Mouse (Mus musculus) fat pad, adult 2 months (tissue): ENCODE measurements at regions not wholly inside any gene's neighbourhood (a gene's known extent, or its start where the extent isn't known, plus 50 kb on each side); places are given as distances from the start of the nearest gene placed in this dataset.

ENCODE experiments used
- DNase-seq: peaks from one replicate; pipeline ENCODE4 v3.0.0-alpha.2; 2011; ENCODE audit warnings: low read depth, low spot score; ENCODE audit errors: extremely low read depth

DNA sequence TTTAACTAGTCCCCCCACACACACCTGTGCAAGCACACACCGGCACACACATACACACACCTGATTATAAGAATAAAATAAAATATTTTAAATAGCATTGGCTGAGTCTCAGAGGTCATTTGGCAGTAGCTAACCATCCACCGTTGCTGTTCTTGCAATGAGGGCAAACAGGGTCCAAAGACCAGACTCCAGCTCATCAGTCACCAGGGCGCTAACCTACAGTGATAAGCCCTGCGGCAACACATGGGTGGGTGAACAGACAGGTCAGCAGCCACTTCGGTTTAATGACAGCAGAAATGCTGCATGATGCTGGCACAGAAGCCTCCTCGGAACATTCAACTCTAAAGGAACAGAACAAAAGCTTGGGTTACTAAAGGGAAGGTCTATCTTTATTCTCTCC, 54.9 kb downstream of the Tas2r134 start:
- no peak for DNase-seq

DNA sequence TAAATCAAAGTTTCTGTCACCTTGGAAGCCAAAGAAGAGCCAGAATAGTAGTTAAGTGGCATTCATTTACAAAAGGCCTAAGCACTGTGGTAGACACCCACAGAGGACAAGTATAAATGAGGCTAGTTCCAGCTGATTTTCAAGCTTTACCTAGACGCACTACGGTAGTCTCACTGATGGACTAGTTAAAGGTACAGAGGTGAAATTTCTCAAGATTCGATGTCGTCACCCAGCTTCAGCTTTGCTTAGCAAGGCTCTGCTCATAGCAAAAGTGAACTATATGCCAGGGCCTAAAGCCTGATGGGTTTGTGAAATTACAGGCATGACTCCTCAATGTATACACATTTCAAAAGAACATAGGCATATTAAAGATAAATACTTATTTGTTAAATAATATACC, 55.4 kb downstream of the Tas2r134 start:
- DNase-seq = peak; percentile 2

DNA sequence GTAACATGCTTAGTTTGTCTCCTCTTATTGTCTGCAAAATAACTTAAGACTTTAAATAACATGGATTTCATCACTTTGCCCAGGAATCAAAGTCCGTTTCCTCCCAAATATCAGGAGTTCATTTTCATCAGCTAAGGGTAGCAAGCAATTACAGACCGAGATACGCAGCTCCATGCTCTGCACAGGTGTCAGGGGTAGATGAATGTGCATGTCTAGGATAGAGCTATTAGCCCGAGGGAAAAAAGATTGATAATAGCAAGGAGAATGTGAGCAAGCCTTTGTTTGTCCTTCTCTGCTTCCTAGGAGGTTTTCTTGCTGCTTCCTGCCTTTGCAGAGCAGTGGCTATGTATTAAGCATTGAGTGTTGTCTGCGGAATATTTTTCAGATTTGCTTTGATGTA, 77.8 kb downstream of the Tas2r134 start:
- no peak for DNase-seq

DNA sequence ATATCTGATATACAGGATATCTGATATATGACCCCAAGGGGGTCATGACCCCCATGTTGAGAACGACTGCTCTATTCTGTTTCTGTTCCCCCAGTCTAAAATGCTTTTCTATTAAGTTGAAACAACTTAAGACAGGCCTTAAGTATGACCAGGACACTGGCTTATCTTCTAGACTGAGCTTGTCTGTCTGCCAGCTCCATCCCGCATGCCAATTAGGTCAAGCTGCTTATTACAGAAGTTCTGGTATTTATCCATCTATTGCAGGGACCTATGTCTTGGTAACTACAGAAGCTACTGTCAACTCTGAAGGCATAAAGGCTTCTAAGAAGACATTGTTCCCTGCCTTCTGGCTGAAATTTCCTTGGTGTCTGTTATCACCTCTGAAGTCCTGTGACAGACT, 81.4 kb downstream of the Tas2r134 start:
- peak; percentile 3 for DNase-seq

DNA sequence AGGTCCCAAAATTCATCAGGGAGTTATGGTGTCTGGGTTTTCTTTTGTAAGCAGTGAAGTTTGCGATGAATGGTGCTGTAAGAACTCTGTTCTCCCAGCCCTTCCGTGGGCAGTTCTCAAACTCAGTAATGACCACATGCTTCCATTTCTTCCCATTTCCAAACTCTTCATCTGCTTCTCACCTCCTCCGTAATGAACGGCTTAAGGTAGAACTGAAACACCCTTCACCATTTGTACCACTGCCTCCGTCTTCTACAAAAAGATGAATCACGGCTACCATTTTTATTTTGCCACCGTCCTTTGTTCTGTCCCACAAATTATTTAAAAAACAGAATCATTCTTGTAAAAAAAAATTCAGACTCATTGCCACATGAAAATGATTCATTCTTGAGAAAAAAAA, 85.3 kb downstream of the Tas2r134 start:
- no peak for DNase-seq

DNA sequence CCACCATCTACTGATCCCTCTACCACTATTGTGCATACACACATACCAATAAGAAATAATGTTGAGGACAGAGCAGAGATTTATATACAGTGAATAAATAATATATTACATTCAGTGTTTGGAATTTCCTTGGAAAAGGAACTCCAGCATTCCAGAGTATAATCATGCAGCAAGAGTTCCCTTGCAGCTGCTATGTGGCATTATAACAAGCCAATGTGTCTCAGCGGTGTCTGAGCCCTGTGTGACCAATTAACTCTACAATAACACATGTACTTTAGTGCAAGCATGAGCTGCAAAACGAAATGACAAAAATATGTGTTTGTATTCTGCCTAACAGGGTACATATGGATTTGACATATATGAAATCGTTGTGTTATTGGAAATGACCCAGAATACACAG, 103.5 kb downstream of the Tas2r134 start:
- DNase-seq = no peak

DNA sequence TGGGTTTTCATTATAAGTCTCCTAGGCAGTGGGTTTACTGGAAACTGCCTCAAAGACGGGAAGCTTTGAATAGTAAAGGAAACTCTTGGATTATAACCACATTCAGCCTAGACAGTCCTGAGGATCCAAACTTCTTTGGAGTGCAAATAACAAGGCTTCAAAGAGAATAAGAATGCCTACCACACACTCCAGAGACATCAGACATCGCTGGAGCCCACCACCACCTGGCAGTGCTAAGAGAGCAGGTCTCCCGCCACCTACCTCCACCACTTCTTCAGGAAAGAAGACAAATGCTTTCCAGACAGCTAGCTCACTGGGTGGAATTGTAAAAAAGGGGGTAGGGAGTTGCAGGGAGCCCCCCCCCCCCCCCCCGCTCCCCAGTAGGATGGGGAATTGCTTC, 104.4 kb downstream of the Tas2r134 start:
- DNase-seq = no peak

DNA sequence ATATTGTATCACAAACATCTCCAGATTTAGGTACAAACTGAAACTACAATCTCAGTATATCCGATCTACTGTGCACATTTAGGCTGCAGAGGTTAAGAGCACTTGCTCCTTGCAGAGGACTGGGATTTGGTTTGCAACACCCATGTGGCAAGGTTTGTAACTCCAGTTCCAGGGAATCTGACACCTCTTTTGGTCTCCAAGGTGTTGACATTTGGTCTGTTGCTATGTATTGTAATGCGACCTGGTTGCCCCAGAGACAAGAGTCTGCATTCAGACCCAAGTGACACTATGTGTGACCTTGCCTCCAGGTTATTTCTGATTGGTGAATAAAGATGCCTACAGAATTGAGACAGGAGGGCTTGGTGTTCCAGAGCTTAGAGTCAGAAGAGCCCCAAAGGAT, 105.0 kb downstream of the Tas2r134 start:
- no peak for DNase-seq

DNA sequence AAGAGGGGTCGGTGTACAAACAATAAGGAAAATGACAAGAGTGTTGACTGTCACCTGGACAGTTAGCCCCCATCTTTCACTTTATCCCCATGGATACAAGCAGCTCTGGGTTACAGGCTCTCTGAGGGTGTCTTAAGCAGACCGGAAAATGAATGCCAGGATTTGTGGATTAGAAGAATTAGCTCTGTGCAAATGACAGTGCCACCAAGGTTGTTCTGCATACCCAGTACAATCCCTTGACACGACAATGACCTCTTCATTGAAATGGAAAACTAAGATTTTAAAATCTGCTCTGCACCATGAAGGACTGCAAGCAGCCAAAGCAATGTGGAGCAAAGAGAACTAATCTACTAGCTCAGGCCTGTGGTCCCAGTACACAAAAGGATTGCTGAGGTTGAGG, 105.9 kb downstream of the Tas2r134 start:
- DNase-seq = no peak

DNA sequence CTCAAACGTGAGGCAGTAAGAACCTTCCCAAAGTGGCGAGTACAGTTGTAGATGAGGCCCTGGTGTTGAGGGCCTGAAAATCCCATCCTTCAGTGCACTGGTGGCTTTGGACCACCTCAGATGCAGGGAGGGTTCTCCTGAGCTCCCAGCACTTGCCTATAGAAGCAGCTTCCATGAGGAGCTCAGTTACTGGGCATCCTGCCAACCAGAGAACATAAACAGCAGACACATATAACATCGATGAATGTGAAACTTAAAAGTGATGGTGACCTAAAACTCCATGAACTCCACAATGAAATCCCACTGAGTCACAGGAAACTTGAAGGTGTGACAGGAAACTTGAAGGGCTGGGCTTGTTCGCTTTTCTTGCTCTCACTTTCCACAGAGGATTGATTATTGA, 109.1 kb downstream of the Tas2r134 start:
- no peak for DNase-seq

DNA sequence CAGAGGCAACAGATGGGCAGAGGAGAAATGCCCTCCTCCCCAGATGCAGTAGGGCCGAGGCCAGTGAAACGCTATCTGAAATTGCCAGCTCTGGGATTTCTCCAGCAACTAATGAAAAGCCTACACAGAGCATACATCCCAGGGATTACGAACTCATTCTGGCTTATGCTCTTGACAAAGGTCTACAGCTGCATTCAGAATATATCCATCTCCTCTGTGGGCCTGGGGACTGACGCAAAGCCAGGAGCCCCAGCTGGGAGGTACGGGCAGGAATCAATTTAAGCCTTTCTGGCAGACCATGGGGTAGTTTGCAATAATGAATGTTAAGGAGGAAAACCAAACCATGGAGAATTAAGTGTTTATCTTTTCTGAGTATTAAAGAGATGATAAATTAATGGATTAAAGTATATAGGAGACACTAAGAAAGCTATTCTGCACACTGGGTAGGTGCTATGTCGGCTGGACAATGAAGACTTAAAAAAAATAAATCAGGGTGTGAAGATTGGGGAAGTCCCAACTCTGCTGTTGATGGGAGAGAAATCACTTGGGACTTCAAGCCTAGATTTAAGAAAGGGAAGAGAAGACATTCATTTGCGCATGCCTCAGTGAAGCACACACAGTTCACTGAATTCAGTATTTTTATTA, 120.5 kb downstream of the Tas2r134 start:
- DNase-seq = no peak

DNA sequence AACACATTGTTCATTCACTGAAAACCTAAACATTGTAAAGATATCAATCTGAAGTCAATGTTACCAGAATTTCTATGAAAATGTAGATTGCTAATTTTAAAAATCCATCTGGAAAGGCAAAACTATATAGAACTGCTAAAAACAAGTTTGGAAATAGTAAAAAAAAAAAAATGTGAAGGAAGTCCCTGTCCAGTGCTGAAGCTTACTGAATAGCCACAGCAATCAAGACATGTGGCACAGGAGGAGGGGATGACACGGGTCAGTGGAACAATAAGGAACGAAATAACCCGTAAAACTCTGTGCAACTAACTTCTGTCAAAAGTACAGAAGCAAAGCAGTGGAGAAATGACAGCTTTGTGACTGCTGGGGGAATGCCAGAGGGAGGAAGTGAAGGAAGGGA, 121.9 kb downstream of the Tas2r134 start:
- no peak for DNase-seq

DNA sequence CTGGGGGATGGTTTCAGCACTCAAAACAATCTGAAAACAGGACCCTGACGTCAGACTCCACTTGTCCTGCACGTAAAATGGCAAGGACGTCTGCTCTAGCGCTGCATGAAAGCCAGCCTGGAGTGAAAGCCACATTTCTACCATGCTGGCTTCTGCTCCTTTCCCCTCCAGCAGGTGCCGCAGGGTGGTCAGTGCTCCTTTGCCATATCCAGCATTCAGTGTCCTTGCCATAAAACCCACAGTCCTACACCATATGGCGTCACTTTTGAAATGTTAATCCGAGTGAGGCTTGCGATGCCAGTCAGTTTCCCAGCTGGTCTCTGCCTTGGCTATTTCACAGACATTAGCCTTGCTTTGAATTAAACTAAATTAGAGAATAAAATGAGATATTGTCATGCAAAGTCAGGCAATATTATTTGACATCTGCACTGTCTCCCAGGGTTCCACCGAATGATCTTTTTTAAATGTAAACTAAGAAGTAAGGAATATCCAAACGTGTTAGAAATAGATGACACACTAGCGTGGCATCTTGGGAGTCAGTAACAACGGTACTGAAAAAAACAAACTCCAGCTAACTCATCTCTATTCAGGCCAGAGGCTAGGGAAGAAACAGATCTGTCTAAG, 125.7 kb downstream of the Tas2r134 start:
- DNase-seq = no peak

DNA sequence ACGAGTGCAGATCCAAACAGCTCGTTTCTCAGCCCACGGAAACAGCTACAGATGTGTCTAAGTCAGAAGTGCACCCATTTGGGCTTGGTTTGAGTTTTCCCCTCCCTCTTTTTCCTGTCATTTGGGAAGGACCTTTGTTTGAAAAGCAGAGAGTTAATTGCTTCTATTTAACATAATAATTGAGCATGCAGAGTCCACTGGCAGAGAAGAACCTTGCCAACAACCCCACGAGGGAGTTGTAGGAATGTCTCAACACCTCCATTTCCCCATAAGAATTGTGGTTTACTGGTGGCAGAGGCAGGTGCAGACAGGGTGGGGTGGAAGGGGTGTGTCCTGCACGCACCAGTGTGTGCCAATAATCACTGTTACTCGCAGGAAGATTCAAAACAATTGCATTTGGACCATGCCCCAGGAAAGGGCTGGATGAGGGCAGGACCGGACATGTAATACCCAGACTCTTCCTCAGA, 126.3 kb downstream of the Tas2r134 start:
- peak; percentile 23 for DNase-seq

DNA sequence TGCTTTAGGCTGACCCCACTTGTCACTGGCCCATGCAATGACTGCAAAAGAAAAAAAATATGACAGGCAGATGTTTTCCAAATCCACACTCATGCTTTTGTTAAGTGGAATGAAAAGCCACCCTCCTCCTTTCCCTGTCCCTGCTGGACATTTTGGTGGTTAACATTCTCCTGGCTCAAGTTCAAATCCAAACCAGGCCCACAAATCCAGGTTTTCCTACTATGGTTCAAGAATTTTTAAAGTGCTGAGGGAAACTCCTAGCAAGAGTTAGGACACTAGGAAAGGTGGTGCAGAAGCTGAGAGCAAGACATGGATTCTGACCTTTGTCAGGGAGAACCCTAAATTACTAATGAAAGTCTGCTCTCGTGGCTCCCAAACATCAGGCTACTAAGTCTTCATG, 130.1 kb downstream of the Tas2r134 start:
- DNase-seq = no peak

DNA sequence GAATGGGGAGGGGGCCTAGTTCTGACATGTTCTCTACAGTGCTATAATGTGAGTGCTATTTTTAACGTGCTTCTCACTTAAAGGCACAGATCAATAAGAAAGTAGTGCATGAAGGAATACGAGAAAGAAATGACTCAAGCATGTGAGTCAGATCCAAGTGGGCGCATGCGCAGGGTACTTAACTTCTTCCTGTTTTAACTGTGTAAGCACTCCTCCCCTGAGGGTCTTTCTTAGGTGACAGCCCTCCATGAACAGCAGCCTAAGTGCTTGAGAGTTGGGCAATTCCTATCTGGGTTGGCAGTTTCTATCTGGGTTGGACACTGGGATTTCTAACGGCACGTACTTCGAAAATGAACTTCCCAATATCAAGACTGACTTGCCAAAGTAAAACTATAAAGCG, 130.8 kb downstream of the Tas2r134 start:
- no peak for DNase-seq

DNA sequence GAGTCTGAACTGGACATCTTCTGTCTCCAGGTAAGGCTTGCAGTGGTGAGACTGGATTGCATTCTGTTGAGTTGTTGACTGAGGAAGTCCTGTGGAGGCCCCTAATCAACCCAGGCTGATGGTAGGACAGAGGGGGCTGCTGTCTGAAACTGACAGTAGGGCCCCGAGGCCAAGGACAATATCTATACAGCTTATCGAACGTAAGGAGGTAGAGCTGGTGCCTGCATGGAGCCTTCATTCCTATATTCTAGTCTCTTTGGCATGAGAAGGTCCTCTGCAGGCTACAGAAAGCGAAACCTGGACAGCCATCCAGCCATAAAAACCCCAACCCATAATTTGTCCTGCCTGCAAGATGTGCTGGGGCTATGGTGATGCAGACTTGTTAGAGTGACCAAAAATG, 135.6 kb downstream of the Tas2r134 start:
- no peak for DNase-seq

DNA sequence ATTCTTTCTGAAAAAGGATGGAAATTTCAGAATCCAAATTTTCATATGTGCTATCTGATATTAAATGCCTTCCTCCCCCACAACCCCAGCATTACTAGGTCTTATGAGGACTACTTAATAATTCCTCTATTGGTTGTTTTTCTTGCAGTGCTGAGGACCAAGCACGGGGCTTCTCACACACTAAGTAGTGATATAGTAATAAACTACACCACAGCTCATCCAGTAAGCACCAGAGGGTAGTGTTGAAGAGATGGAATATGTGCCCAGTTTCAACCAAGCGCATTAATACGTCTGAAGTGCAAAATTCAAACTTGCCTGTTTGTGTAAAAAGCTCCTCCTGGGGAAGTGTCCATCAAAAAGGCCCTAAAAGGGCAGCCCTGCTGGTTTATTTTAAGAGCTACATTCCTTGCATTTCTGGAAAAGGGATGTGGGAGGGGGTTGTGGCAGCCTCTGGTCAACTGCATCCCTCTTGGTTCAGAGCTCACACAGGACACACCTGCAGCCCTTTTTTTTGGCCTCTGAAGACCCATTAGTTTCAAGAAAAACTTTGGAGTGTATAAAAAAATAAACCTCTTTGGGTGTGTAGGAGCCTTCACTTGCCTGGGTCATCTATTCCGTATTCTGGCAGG, 140.3 kb downstream of the Tas2r134 start:
- no peak for DNase-seq

DNA sequence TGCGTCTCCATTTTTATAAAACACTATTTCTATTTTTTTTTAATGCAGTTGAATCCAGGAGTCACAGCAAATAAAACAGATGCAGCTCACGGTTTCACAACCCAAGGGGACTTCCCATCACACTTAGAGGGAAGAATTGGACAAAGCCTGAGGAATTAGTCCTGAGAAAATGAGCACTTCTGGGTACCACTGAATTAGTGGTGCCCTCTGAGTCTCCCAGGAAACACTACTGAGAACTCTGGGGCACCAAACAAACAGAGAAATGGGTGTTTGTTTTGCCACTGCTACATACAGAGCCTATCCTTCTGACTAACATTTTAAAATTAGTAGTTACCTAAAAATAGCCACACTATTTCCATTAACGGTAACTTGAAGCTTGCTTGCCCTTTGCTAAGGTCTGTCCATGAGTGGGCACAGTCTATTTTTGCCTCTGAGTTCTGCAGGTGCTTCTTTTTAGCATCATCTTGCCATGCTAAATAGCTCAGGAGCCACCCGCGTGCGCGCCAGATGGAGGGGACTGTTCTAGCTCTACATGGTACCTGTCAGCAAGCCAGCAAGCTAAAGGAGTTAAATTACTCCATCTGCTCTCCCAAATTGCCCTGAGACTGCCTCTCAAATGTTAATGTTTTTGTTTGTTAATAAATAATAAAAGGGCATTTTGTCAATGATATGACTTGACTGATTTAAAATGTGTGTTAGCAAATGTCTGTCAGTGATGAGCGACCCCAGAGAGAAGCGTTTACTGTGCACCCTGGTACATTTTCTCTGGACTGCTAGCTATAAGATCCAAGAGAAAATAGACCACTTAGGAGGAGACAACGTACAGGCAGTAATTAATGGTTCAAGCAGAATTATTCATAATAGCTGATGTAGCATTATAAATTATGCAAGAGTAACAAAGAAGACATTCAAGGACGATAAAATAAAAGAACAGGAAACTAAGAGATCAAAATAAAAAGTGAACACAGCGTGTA, 141.3 kb downstream of the Tas2r134 start:
- DNase-seq = no peak

DNA sequence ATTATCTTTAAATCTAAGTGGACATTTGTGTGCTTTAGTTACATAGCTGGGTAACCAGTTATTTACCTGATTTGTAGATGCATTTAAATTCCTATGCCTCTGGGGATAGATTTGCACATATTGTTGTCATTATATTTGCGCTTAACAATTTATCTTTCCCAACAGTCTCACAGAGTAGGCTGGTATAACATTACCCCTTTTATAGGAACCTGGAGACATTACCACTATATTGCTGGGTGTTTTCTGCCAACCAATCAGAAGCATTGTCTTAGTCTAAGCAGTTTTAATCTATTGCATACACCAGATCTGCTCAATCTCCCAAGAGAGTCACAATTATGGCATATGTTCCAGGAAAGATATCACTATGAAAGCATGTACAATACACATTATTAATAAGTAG, 149.8 kb downstream of the Rbm43 start:
- no peak for DNase-seq

DNA sequence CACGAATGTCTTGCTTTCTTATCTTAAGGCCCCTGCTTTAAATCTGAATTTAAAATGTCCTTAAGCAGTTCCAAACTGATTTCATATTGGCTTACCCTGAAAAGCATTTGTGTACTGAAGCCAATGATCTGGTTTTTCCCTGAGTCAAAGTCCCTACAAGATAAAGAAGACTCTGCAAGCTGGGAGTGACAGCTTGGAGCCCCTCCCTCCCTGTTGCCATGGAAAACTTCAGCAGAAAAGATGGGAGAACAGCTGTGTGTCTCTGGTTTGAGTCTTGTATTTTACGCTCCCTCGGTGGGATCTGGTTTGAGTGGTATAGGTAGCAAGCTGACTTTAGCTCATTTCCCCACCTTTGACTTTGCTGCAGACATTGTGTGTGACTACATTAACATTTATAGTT, 146.1 kb downstream of the Rbm43 start:
- no peak for DNase-seq
